Mouse (Mus musculus) cerebellum, adult 2 months (tissue): ENCODE results near the gene Ezh1.

ENCODE experiments used
- CTCF ChIP-seq: fragments of 200-500 bp; IDR thresholded peaks from 2 replicates; pipeline ENCODE4 v1.5.1; 2011; ENCODE audit warnings: low read depth, mild to moderate bottlenecking, control low read depth, low read length, moderate library complexity, borderline replicate concordance; ENCODE audit not compliant: insufficient read depth
- POLR2A ChIP-seq: fragments of 200-500 bp; IDR thresholded peaks from 2 replicates; pipeline ENCODE4 v1.6.1; 2011; ENCODE audit warnings: low read length, control low read depth, borderline replicate concordance; ENCODE audit not compliant: insufficient read depth

GRCm38 (mm10) chr11:101230991-101231871 lies 5.0 kb upstream of the Ezh1 start:
- TF ChIP-seq POLR2A (no peak), CTCF (no peak)
